Comparison of ENCODE assay signal across 21 mouse cellular contexts in the genomic region with DNA sequence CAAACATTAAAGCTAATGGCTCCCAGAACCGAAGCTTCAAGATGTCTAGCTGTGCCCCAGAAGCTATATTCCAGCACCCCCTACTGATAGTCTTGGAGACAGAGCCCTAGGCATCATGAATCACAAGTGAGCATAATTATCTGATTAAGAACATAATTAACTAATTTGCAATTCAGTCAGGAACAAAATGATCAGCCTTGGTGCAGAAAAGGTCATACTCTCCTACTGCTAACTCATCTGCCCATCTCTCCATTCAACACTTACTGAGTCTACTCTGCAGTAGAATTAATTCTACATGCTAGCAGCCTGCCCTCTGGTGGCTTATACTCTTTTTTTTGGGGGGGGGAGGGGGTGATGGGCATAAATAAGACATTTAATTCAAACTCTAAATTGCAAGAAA. TPM values are rescaled to one million over a fixed set of nuclear protein-coding genes. Genes with fewer than 3 reads are reported as not detected.
DNase-seq lines count a peak whose midpoint lies in the region; ATAC-seq and TF ChIP-seq lines count a peak whose summit lies in the region.
"Had no signal": no experiment of that assay in that cellular context is flagged by ENCODE, and none has a peak within 500 bp of the region (broad histone marks: within the 10 kb centered on the region; RNA-seq: fewer than 3 reads in every experiment).

No protein-coding gene starts in this region.

- TF ChIP-seq CTCF in brain, embryonic 14.5 days (IDR thresholded peaks at IDR 0.05; ENCODE audit: borderline replicate concordance, extremely low read depth, insufficient read depth, insufficient read length) = no peak

- no peak overlapping the region for H3K4me2 ChIP-seq in kidney, embryonic 14.5 days (replicated peaks; ENCODE audit: low read depth, low read length)
- H3K4me2 ChIP-seq: embryonic facial prominence, embryonic 15.5 days; heart, embryonic 13.5 days; lung, embryonic 14.5 days; midbrain, embryonic 11.5 days; neural tube, embryonic 15.5 days had no signal

- H3K27ac ChIP-seq in kidney, embryonic 14.5 days (ENCODE audit: low read depth, low read length) = no peak overlapping the region
- H3K27ac ChIP-seq: embryonic facial prominence, embryonic 15.5 days; heart, embryonic 13.5 days; neural tube, embryonic 15.5 days had no signal

- H3K9ac ChIP-seq in kidney, embryonic 14.5 days (ENCODE audit: low read depth, low read length) = no peak overlapping the region
- H3K9ac ChIP-seq: embryonic facial prominence, embryonic 15.5 days; heart, embryonic 13.5 days; lung, embryonic 14.5 days; neural tube, embryonic 15.5 days had no signal

- H3K36me3 ChIP-seq in kidney, embryonic 14.5 days (ENCODE audit: control insufficient read depth, insufficient read depth, low read length) = no peaks in the 10 kb centered on the region
- H3K36me3 ChIP-seq: embryonic facial prominence, embryonic 15.5 days; neural tube, embryonic 15.5 days had no signal

- no peak for ATAC-seq in kidney, embryonic 14.5 days (ENCODE audit: low FRiP score, low TSS enrichment)

- TF ChIP-seq POLR2A in brain, embryonic 14.5 days (IDR thresholded peaks at IDR 0.05; ENCODE audit: borderline replicate concordance, extremely low read depth, insufficient read depth, insufficient read length, poor library complexity, severe bottlenecking) = no peak

- 57% methylated on average over 1 of the region's 1 CpGs for WGBS in kidney, embryonic 14.5 days

- H3K4me1 ChIP-seq in kidney, embryonic 14.5 days (ENCODE audit: control insufficient read depth, insufficient read depth, low read length) = no peaks in the 10 kb centered on the region
- H3K4me1 ChIP-seq: embryonic facial prominence, embryonic 15.5 days; neural tube, embryonic 15.5 days had no signal

- H3K27me3 ChIP-seq in kidney, embryonic 14.5 days (ENCODE audit: control insufficient read depth, insufficient read depth, low read length) = no peaks in the 10 kb centered on the region
- H3K27me3 ChIP-seq: embryonic facial prominence, embryonic 15.5 days; heart, embryonic 13.5 days; neural tube, embryonic 15.5 days had no signal

- H3K4me3 ChIP-seq in kidney, embryonic 14.5 days (ENCODE audit: low read length) = no peak overlapping the region
- H3K4me3 ChIP-seq: embryonic facial prominence, embryonic 15.5 days; heart, embryonic 13.5 days; myocyte; neural tube, embryonic 15.5 days had no signal

- peak; percentile 60 for DNase-seq in cerebellum, adult 9-10 months
- no peak for DNase-seq in cerebellum, adult 9-11 months
- peak; percentile 28 for DNase-seq in kidney, adult 9 months
- peak; percentile 52 for DNase-seq in A20 (ENCODE audit: low read depth, low spot score)
- peak; percentile 47 for DNase-seq in brain, embryonic 14.5 days (ENCODE audit: low read depth)
- DNase-seq in MN1 (ENCODE audit: low spot score) = no peak
- DNase-seq: adrenal gland, adult 8-10 months; kidney, adult 8-10 months; layer of hippocampus, postnatal 36 days; left cerebral cortex, postnatal 4 days; lung, embryonic 14.5 days; lung, postnatal 4 days; right cerebral cortex, postnatal 4 days; thymus, postnatal 4 days had no signal

- H3K9me3 ChIP-seq in kidney, embryonic 14.5 days (ENCODE audit: control insufficient read depth, low read length) = no peaks in the 10 kb centered on the region
- H3K9me3 ChIP-seq: embryonic facial prominence, embryonic 15.5 days; G1E; heart, embryonic 13.5 days; neural tube, embryonic 15.5 days had no signal

RNA-seq across cellular contexts. Expression of a gene that starts 35.1 kb away (rescaled TPM):
- 16.6 and 33.9 TPM in 2 replicates for polyA plus RNA-seq in kidney, embryonic 14.5 days (2014; fragmentation: Nextera tagmentation; extraction: Ambion mirVana)
- polyA plus RNA-seq in brain, embryonic 14.5 days (2012; rRNA removed) = 26.7 and 27.5 TPM in 2 replicates

RNA-seq across cellular contexts. Expression of a gene that starts 35.2 kb away (rescaled TPM):
- polyA plus RNA-seq in kidney, embryonic 14.5 days (2014; fragmentation: Nextera tagmentation; extraction: Ambion mirVana) = 21.4 and 28.6 TPM in 2 replicates
- polyA plus RNA-seq in brain, embryonic 14.5 days (2012; rRNA removed) = 8.6 and 10.8 TPM in 2 replicates

Comparison
In these comparisons a context has a peak if more than half of its experiments do, and no peak if none do; other contexts are left out.
1. DNase-seq: peak in cerebellum, adult 9-10 months (single experiment), kidney, adult 9 months (single experiment), A20 (single experiment) and brain, embryonic 14.5 days (single experiment); none in cerebellum, adult 9-11 months (single experiment) and MN1 (single experiment).